Mouse (Mus musculus) right cerebral cortex, adult 18-20 months (tissue): ENCODE measurements around the gene Gigyf1.
A peak's percentile ranks its signal among the peaks of the same experiment; 100 is the strongest.

Experiments used
- DNase-seq: peaks from one replicate; pipeline ENCODE4 v3.0.0; 2022; ENCODE audit warnings: mixed read lengths

The Gigyf1 gene

GRCm38 (mm10) chr5:137535318-137535717 is 17.0 kb downstream of the Gigyf1 start:
- no peak for DNase-seq

GRCm38 (mm10) chr5:137537461-137537860 is 19.1 kb downstream of the Gigyf1 start:
- DNase-seq, result no peak

GRCm38 (mm10) chr5:137539291-137539801 is 21.0 kb downstream of the Gigyf1 start:
- DNase-seq, result no peak

- DNase-seq, result no peak
These were observed 22.6 kb downstream of the Gigyf1 start for GRCm38 (mm10) chr5:137540991-137541390.

GRCm38 (mm10) chr5:137541768-137542540 is 23.6 kb downstream of the Gigyf1 start:
- DNase-seq, result no peak

- DNase-seq, result no peak
These were observed 26.6 kb downstream of the Gigyf1 start for GRCm38 (mm10) chr5:137544926-137545325.

- no peak for DNase-seq
These were observed 27.2 kb downstream of the Gigyf1 start for GRCm38 (mm10) chr5:137545596-137545995.

- DNase-seq, result no peak
These were observed 31.5 kb downstream of the Gigyf1 start for GRCm38 (mm10) chr5:137549840-137550239.

GRCm38 (mm10) chr5:137551119-137551518 is 32.8 kb downstream of the Gigyf1 start:
- DNase-seq, result no peak

GRCm38 (mm10) chr5:137553000-137553399 is 34.7 kb downstream of the Gigyf1 start:
- no peak for DNase-seq

GRCm38 (mm10) chr5:137553411-137553837 is 35.1 kb downstream of the Gigyf1 start, which contains the start of gene Actl6b:
Gene Actl6b, plus strand, starts transcription at chr5:137553517.
- DNase-seq, result peak; percentile 94

GRCm38 (mm10) chr5:137553898-137554297 is 35.5 kb downstream of the Gigyf1 start:
- no peak for DNase-seq

- peak; percentile 46 for DNase-seq
These were observed 43.2 kb downstream of the Gigyf1 start for GRCm38 (mm10) chr5:137561556-137561955.

- DNase-seq, result peak; percentile 52
These were observed 44.6 kb downstream of the Gigyf1 start for GRCm38 (mm10) chr5:137562965-137563364.

- no peak for DNase-seq
These were observed 47.4 kb downstream of the Gigyf1 start for GRCm38 (mm10) chr5:137565744-137566143.

GRCm38 (mm10) chr5:137566416-137566815 is 48.1 kb downstream of the Gigyf1 start:
- DNase-seq, result no peak

GRCm38 (mm10) chr5:137568223-137568798 is 50.0 kb downstream of the Gigyf1 start:
- DNase-seq, result no peak

- no peak for DNase-seq
These were observed 50.7 kb downstream of the Gigyf1 start for GRCm38 (mm10) chr5:137569031-137569430.

- no peak for DNase-seq
These were observed 51.3 kb downstream of the Gigyf1 start, which contains the start of gene Tfr2 for GRCm38 (mm10) chr5:137569665-137570064. Gene Tfr2, plus strand, starts transcription at chr5:137569840.

- DNase-seq, result no peak
These were observed 51.8 kb downstream of the Gigyf1 start for GRCm38 (mm10) chr5:137570181-137570580.

- no peak for DNase-seq
These were observed 52.6 kb downstream of the Gigyf1 start for GRCm38 (mm10) chr5:137570691-137571586.

- peak; percentile 57 for DNase-seq
These were observed 56.1 kb downstream of the Gigyf1 start for GRCm38 (mm10) chr5:137574470-137574901.
